Mouse (Mus musculus) lung, postnatal 0 days (tissue): ENCODE measurements at regions not wholly inside any gene's neighbourhood (a gene's known extent, or its start where the extent isn't known, plus 50 kb on each side); places are given as distances from the start of the nearest gene placed in this dataset.
A peak's percentile ranks its signal among the peaks of the same experiment; 100 is the strongest.

Source experiments
- ATAC-seq: fragments of 200-750 bp; cut with Nextera tagmentation; 2 replicates; pipeline ENCODE4 v1.8.0; 2017; ENCODE audit warnings: moderate library complexity
- DNase-seq: peaks from one replicate; pipeline ENCODE4 v3.0.0-alpha.2; 2016; ENCODE audit warnings: low spot score
- H3K27ac ChIP-seq: fragments of 300-500 bp; sonication (generic); 2 replicates; pipeline ENCODE4 v1.5.1; 2014; ENCODE audit warnings: antibody characterized with exemption, mild to moderate bottlenecking, low read length, mixed read lengths
- H3K27me3 ChIP-seq: fragments of 300-500 bp; sonication (generic); replicated peaks from 2 replicates; pipeline ENCODE4 v1.6.1; 2014; ENCODE audit warnings: low read length, mixed read lengths; ENCODE audit not compliant: insufficient read depth
- H3K36me3 ChIP-seq: fragments of 300-500 bp; sonication (generic); 2 replicates; pipeline ENCODE4 v1.6.1; 2014; ENCODE audit warnings: low read length, mixed read lengths; ENCODE audit not compliant: insufficient read depth
- H3K4me1 ChIP-seq: fragments of 300-500 bp; sonication (generic); 2 replicates; pipeline ENCODE4 v1.6.1; 2014; ENCODE audit warnings: antibody characterized with exemption, low read depth, low read length, mixed read lengths; ENCODE audit not compliant: insufficient read depth
- H3K4me2 ChIP-seq: fragments of 300-500 bp; sonication (generic); replicated peaks from 2 replicates; pipeline ENCODE4 v1.6.1; 2014; ENCODE audit warnings: low read depth, mild to moderate bottlenecking, low read length, moderate library complexity, mixed read lengths
- H3K4me3 ChIP-seq: fragments of 300-500 bp; sonication (generic); 2 replicates; pipeline ENCODE4 v1.5.1; 2014; ENCODE audit warnings: low read depth, low read length
- H3K9ac ChIP-seq: fragments of 300-500 bp; sonication (generic); replicated peaks from 2 replicates; pipeline ENCODE4 v1.6.1; 2014; ENCODE audit warnings: low read depth, mild to moderate bottlenecking
- H3K9me3 ChIP-seq: fragments of 300-500 bp; sonication (generic); 2 replicates; pipeline ENCODE4 v1.6.1; 2016; ENCODE audit warnings: low read length, mixed read lengths
- CTCF ChIP-seq: IDR thresholded peaks from 2 replicates; pipeline ENCODE4 v1.5.1; 2016; ENCODE audit warnings: antibody characterized with exemption, mild to moderate bottlenecking
- EP300 ChIP-seq: IDR thresholded peaks from 2 replicates; pipeline ENCODE4 v1.6.1; 2016; ENCODE audit warnings: antibody characterized with exemption, mild to moderate bottlenecking, control low read depth
- WGBS: fragments of 180-500 bp; shearing (Covaris S2); extraction: QIAGEN DNeasy Blood & Tissue Kit; methylation state at CpG from one replicate; pipeline ENCODE4 v1.1.7; 2014; 5-methylcytosine and 5-hydroxymethylcytosine counted together

DNA sequence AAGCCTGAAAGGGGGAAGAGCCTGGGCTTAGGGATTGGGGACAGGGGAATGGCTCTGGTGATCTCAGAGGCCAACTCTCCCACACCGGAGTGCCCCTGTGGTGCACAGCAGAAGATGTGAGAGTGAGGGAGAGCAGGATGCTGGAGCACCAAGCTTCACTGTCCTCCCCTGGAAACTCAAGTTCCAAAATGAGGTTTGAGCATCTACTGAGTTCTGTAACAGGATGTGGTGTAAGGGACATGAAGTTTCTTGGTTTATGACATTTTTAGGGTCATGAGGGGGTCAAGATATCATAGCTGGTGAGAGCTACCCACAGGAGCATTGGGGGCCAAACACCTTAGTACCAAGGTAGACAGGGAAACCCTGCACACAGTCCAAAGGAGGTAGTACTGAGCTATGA lies 274.1 kb upstream of the Zmiz1 start:
- no peak overlapping the region for H3K4me3 ChIP-seq
- no peaks in the 10 kb centered on the region for H3K36me3 ChIP-seq
- no peak for DNase-seq
- no peak for ATAC-seq
- H3K9ac ChIP-seq, result no peak overlapping the region
- H3K4me1 ChIP-seq, result no peaks in the 10 kb centered on the region
- no peaks in the 10 kb centered on the region for H3K27me3 ChIP-seq
- no peak overlapping the region for H3K4me2 ChIP-seq
- H3K9me3 ChIP-seq, result no peaks in the 10 kb centered on the region
- WGBS, result 68% methylated on average over 1 of the region's 1 CpGs
- no peak for TF ChIP-seq EP300
- TF ChIP-seq CTCF, result no peak
- H3K27ac ChIP-seq, result no peak overlapping the region

DNA sequence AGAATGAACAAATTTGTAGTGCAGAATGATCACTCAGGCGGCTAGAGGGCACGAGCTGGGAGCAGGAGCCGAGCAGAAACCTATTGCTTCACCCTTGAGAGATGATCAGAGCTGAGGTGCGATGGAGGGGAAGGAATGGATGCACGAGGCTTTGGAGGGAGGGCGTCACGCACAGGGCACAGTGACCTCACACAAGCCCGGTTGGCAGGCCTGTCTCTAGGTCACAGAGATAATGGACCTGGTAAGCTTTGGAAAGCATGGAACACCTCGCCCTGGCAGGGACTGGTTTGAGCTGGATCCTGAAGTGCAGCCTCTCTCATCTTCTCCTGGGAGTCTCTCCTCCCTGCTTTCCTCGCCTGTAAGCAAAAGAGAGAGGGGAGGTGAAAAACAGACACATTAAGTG lies 273.4 kb upstream of the Zmiz1 start:
- ATAC-seq, result no peak

DNA sequence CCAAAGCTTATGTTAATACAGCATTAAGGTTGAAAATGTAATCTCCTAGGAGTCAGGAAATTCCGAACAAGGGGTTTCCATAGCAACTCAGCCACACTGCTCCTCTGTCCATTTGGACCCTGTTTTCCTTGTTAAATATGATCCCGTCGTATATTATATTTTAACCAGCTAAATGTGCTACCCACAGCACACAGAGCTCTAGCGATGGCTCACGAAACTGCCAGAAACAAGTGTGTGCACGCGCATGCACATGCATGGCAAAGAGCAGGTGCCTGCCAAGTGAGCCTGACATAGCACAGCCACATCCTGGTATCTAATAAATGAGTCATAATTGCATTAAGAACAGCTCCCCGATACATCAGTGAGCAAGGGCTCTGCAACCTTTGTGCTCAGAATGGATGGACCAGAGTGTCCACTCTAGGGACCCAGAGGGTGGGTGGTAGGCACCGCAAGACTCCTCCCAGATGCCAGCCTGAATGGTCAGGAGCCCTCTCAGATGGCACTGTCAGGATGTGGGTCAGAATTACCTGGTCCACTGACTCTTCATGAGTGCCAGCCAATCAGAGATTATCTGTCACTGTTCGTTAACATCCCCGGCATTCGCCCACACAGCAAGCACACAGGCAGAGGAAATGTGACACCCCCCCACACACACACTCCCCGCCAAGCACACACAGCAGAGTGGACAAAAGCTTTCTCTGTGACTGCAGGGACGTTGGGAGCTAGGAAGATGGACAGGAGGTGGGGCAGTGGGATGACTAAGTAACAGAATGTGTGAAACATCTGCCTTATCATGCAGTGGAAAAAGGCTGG lies 272.8 kb upstream of the Zmiz1 start:
- TF ChIP-seq EP300 (no peak), CTCF (no peak)
- DNase-seq, result peak; percentile 41
- no peak overlapping the region for H3K4me2 ChIP-seq
- no peaks in the 10 kb centered on the region for H3K27me3 ChIP-seq
- no peak overlapping the region for H3K9ac ChIP-seq
- H3K4me1 ChIP-seq, result no peaks in the 10 kb centered on the region
- WGBS, result 40% methylated on average over 14 of the region's 14 CpGs
- H3K27ac ChIP-seq, result no peak overlapping the region
- H3K4me3 ChIP-seq, result no peak overlapping the region
- no peaks in the 10 kb centered on the region for H3K9me3 ChIP-seq
- H3K36me3 ChIP-seq, result no peaks in the 10 kb centered on the region
- peak; percentile 37; the same call in 1 of the 2 replicates for ATAC-seq

More for the DNA sequence above, 273.4 kb upstream of the Zmiz1 start:
- Histone ChIP-seq H3K27ac (no peak overlapping the region), H3K4me1 (no peaks in the 10 kb centered on the region), H3K4me2 (no peak overlapping the region), H3K36me3 (no peaks in the 10 kb centered on the region), H3K9ac (no peak overlapping the region), H3K4me3 (no peak overlapping the region), H3K27me3 (no peaks in the 10 kb centered on the region), H3K9me3 (no peaks in the 10 kb centered on the region)
- no peak for TF ChIP-seq CTCF
- TF ChIP-seq EP300, result no peak
- DNase-seq, result no peak
- WGBS, result 53% methylated on average over 10 of the region's 10 CpGs

DNA sequence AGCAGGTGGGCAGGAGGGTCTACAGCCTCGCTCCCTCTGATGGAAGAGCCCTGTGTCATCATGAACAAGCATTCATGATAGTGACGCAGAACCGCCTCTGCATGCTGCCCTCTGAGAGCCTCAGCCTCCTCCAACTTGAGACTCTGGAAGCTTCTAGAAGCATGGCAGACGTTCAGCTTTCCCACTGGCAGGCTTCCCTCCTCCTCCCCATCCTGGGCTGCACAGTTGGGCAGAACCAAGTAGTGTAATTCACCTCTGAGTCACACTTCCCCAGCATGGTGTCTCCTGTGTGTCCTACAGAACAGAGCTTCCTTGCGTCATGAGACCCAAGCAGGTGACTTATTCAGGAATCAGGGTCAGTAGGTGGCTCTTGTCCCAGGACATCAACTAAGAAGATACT lies 271.3 kb upstream of the Zmiz1 start:
- TF ChIP-seq CTCF (no peak), EP300 (no peak)
- Histone ChIP-seq H3K4me3 (no peak overlapping the region), H3K9me3 (no peaks in the 10 kb centered on the region), H3K36me3 (no peaks in the 10 kb centered on the region), H3K4me2 (no peak overlapping the region), H3K27ac (no peak overlapping the region), H3K27me3 (no peaks in the 10 kb centered on the region), H3K9ac (no peak overlapping the region), H3K4me1 (no peaks in the 10 kb centered on the region)
- no peak for DNase-seq
- ATAC-seq, result no peak
- WGBS, result 92% methylated on average over 5 of the region's 5 CpGs

DNA sequence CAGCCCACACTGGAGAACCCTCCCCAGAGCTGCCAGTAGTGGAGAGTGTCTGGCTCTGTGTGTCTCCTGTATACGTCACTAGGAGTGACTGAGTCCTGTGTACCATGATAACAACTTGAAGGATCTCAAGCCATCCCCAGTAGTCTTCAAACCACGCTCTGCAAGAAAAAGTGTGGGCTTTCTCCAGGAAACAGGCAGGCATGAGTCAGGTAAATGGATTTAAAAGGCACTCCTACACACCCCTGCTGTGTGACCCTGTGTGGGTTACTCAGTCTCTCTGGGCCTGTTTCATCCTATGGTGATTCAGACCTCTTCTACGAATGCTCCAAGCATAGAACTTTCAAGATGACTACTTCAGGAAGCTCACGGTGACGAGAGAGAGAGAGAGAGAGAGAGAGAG lies 269.7 kb upstream of the Zmiz1 start:
- Histone ChIP-seq H3K4me1 (no peaks in the 10 kb centered on the region), H3K4me2 (no peak overlapping the region), H3K27me3 (no peaks in the 10 kb centered on the region), H3K4me3 (no peak overlapping the region), H3K9ac (no peak overlapping the region), H3K9me3 (no peaks in the 10 kb centered on the region), H3K27ac (no peak overlapping the region), H3K36me3 (no peaks in the 10 kb centered on the region)
- WGBS, result 76% methylated on average over 5 of the region's 5 CpGs
- DNase-seq (no peak), ATAC-seq (no peak)
- no peak for TF ChIP-seq EP300

DNA sequence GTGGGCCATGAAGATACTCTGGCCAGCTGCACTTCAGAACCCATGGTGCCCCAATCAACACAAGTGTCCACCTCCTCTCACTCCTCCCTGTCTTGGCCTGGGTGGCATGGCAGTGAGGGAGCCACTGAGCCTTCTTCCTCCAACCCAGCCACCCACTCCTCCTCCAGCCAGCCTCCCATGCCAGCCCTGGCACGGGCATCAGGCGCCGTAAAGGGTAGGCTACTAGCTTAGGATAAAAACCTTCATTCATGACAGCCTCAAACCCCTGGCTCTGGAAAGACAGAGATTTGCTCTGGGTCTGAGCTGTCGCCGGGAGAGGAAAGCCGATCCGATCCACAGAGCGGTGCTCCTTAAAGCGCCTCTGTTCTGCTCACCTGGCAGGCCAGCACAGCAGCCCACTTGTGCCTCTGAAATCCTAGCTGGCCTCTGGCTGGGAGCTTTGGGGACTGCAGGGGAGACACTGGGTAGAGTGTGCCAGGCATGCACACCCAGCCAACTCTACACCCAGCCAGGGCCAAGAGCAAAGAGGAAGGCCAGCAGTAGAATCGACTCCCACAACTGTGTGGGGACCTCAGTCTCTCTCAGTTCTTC lies 268.2 kb upstream of the Zmiz1 start:
- WGBS, result 76% methylated on average over 10 of the region's 10 CpGs
- ATAC-seq, result no peak
- no peaks in the 10 kb centered on the region for H3K27me3 ChIP-seq
- H3K27ac ChIP-seq, result no peak overlapping the region
- H3K4me2 ChIP-seq, result no peak overlapping the region
- no peak overlapping the region for H3K9ac ChIP-seq
- no peak overlapping the region for H3K4me3 ChIP-seq
- no peaks in the 10 kb centered on the region for H3K4me1 ChIP-seq
- TF ChIP-seq EP300 (no peak), CTCF (no peak)
- H3K9me3 ChIP-seq, result no peaks in the 10 kb centered on the region
- H3K36me3 ChIP-seq, result no peaks in the 10 kb centered on the region
- DNase-seq, result no peak
